Mouse (Mus musculus): ENCODE data around the gene Tnfaip2. TPM values are rescaled to one million over a fixed set of nuclear protein-coding genes. Genes with fewer than 3 reads are reported as not detected.

Gene Tnfaip2
- polyA plus RNA-seq, 1 experiment, result 16.4 TPM

DNA sequence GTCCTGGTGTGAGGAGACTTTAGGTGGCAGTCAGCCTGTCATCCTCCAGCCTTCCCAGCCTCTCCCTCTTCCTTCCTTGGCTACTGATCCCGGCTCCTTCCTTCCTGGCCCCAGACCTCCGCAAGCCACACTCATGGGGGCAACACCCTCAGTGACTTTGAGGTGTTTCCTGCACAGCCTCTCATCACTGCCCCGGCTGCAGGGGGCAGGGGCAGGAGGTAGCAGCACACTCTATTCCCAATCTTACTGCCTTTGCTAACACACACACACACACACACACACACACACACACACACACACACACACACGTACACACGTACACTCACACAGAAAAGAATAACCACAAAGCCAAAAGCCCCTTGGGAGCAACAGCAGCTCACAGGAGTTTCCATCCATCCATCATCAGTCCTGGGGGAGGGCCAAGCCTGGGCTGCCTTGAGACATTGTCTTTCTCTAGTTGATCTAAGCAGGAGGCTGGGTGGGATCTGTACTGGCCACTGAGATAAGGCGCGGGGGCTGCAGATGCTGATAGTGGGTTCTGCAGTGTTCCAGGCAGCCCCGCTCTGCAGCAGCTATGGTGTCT is 7.4 kb upstream of the Tnfaip2 start:
- Histone ChIP-seq H3K27me3 (ENCODE audit: control insufficient read depth, insufficient read depth, low read length) (no peaks in the 10 kb centered on the region), H3K36me3 (ENCODE audit: control insufficient read depth, insufficient read depth, low read length) (peaks cover 11% of the 10 kb centered on the region), H3K27ac (ENCODE audit: insufficient read depth, low read depth, low read length) (peak overlapping the region; percentile 41; the same call in 1 of the 2 replicates), H3K4me1 (ENCODE audit: control insufficient read depth, insufficient read depth, insufficient read length, low read length) (peaks cover 58% of the 10 kb centered on the region), H3K4me3 (ENCODE audit: low read depth, low read length) (no peak overlapping the region)
- WGBS, result 48% methylated on average over 8 of the region's 8 CpGs
- no peak for TF ChIP-seq POLR2A (IDR thresholded peaks at IDR 0.05; ENCODE audit: low read depth, low read length)
- no peak for TF ChIP-seq CTCF (IDR thresholded peaks at IDR 0.05; ENCODE audit: extremely low read depth, insufficient read length, insufficient replicate concordance, low read depth, low read length)

DNA sequence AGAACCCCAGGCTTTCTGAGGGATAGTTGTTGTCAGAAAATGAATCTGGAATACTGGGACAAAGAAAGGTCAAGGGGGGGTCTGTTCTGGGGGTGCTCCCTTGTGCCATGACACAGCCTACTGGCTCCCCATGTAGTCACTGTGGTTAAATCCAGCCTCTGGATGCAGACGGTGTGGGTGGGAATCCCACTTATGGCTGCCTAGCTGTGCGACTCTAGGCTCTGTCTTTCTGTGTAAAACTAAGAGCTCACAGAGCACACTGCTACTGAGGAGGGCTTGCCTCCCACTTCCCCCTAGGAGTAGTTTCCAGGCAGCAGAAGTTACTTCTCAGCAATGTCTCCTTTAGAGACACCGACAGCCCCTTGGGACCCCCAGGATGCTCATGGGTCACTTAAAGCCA is 6.1 kb upstream of the Tnfaip2 start:
- H3K27ac ChIP-seq (ENCODE audit: insufficient read depth, low read depth, low read length), result peak overlapping the region; percentile 76
- TF ChIP-seq POLR2A (IDR thresholded peaks at IDR 0.05; ENCODE audit: low read depth, low read length), result no peak
- 69% methylated on average over 3 of the region's 3 CpGs for WGBS

DNA sequence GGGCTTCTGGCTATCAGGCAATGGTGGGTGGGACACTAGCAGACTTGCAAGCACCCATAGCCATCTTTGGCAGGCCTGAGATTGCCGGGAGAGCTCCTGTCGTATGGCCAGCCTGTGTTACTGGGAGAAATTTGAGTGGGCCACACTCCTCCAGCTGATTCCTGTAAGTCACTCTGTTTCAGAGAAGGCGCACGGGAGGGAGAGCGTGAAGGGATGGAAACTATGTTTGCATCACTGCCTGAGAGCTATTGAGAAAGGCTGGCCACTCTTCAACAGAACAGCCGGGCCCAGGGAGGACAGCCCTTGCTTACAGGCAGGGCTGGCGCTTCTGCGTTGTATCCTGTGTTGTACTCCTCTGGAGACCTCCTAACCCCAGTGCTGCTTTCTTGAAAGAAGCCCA is 5.6 kb upstream of the Tnfaip2 start:
- peaks cover 48% of the 10 kb centered on the region for H3K4me1 ChIP-seq (ENCODE audit: control insufficient read depth, insufficient read depth, insufficient read length, low read length)
- TF ChIP-seq POLR2A (IDR thresholded peaks at IDR 0.05; ENCODE audit: low read depth, low read length), result no peak; the same call in 1 of the 2 replicates
- no peaks in the 10 kb centered on the region for H3K27me3 ChIP-seq (ENCODE audit: control insufficient read depth, insufficient read depth, low read length)
- 76% methylated on average over 8 of the region's 8 CpGs for WGBS
- H3K27ac ChIP-seq (ENCODE audit: insufficient read depth, low read depth, low read length), result peak overlapping the region; percentile 76
- H3K4me3 ChIP-seq (ENCODE audit: low read depth, low read length), result no peak overlapping the region
- no peaks in the 10 kb centered on the region for H3K36me3 ChIP-seq (ENCODE audit: control insufficient read depth, insufficient read depth, low read length)

More for the DNA sequence above, 6.1 kb upstream of the Tnfaip2 start:
- H3K4me3 ChIP-seq (ENCODE audit: low read depth, low read length), result no peak overlapping the region
- H3K4me1 ChIP-seq (ENCODE audit: control insufficient read depth, insufficient read depth, insufficient read length, low read length), result peaks cover 52% of the 10 kb centered on the region
- H3K36me3 ChIP-seq (ENCODE audit: control insufficient read depth, insufficient read depth, low read length), result peaks cover 3% of the 10 kb centered on the region
- no peaks in the 10 kb centered on the region for H3K27me3 ChIP-seq (ENCODE audit: control insufficient read depth, insufficient read depth, low read length)

GRCm38 (mm10) chr12:111437222-111437900 is 4.9 kb upstream of the Tnfaip2 start:
- TF ChIP-seq CTCF (IDR thresholded peaks at IDR 0.05; ENCODE audit: extremely low read depth, insufficient read length, insufficient replicate concordance, low read depth, low read length) (no peak), POLR2A (IDR thresholded peaks at IDR 0.05; ENCODE audit: low read depth, low read length) (no peak)
- peak overlapping the region; percentile 76 for H3K27ac ChIP-seq (ENCODE audit: insufficient read depth, low read depth, low read length)
- no peaks in the 10 kb centered on the region for H3K36me3 ChIP-seq (ENCODE audit: control insufficient read depth, insufficient read depth, low read length)
- no peak overlapping the region for H3K4me3 ChIP-seq (ENCODE audit: low read depth, low read length)
- 0 out of 2 replicates have a peak, but pooled peaks cover under 1% of the 10 kb centered on the region for H3K27me3 ChIP-seq (ENCODE audit: control insufficient read depth, insufficient read depth, low read length)
- 25% methylated on average over 5 of the region's 5 CpGs for WGBS
- peaks cover 45% of the 10 kb centered on the region for H3K4me1 ChIP-seq (ENCODE audit: control insufficient read depth, insufficient read depth, insufficient read length, low read length)

DNA sequence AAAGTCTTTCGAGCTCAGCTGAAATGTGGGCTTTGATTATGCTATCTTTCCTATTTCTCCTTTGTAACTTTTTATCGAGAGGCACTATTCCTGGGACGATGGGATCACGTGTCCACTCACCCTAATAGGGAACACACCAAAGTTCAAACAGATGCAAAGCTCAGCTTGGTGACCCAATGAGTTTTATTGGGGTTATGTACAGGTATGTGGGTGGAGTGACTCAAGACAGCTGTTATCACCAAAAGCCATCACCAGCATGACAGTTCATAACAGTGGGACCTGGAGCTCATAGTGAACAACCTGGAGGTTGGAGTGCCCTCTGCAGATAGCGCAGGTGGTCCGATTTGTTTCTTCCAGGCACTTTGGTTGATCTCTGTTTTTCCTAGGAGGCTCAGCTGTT is 3.4 kb upstream of the Tnfaip2 start:
- Histone ChIP-seq H3K4me3 (ENCODE audit: low read depth, low read length) (no peak overlapping the region), H3K36me3 (ENCODE audit: control insufficient read depth, insufficient read depth, low read length) (no peaks in the 10 kb centered on the region), H3K27me3 (ENCODE audit: control insufficient read depth, insufficient read depth, low read length) (peaks cover 15% of the 10 kb centered on the region; the same call in 1 of the 2 replicates), H3K4me1 (ENCODE audit: control insufficient read depth, insufficient read depth, insufficient read length, low read length) (peaks cover 42% of the 10 kb centered on the region), H3K27ac (ENCODE audit: insufficient read depth, low read depth, low read length) (peak overlapping the region; percentile 80)
- 41% methylated on average over 6 of the region's 6 CpGs for WGBS
- TF ChIP-seq POLR2A (IDR thresholded peaks at IDR 0.05; ENCODE audit: low read depth, low read length) (no peak), CTCF (IDR thresholded peaks at IDR 0.05; ENCODE audit: extremely low read depth, insufficient read length, insufficient replicate concordance, low read depth, low read length) (no peak)

- Histone ChIP-seq H3K4me1 (ENCODE audit: control insufficient read depth, insufficient read depth, insufficient read length, low read length) (peaks cover 42% of the 10 kb centered on the region), H3K27me3 (ENCODE audit: control insufficient read depth, insufficient read depth, low read length) (peaks cover 30% of the 10 kb centered on the region), H3K27ac (ENCODE audit: insufficient read depth, low read depth, low read length) (no peak overlapping the region), H3K36me3 (ENCODE audit: control insufficient read depth, insufficient read depth, low read length) (no peaks in the 10 kb centered on the region), H3K4me3 (ENCODE audit: low read depth, low read length) (no peak overlapping the region)
- 77% methylated on average over 9 of the region's 9 CpGs for WGBS
- TF ChIP-seq POLR2A (IDR thresholded peaks at IDR 0.05; ENCODE audit: low read depth, low read length) (no peak), CTCF (IDR thresholded peaks at IDR 0.05; ENCODE audit: extremely low read depth, insufficient read length, insufficient replicate concordance, low read depth, low read length) (no peak)
These were observed 1.4 kb upstream of the Tnfaip2 start for GRCm38 (mm10) chr12:111440701-111441373.

DNA sequence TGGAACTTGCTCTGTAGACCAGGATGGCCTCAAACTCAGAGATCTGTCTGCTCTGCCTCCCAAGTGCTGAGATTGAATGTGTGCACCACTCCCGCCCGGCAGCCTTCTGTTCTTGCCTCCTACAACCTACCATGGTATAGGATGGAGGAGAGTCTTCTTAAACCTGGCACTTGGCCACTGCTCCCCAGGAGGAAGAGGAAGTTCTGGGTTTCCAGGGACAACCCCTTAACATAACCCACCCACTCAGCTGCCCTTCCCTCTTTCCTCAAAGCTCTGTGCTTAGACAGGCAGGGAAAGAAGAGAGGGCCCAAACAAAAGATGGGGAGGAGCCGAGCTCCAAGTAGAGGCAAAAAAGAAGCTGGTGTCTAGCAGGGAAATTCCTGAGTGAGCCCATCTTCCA is 746 bp upstream of the Tnfaip2 start:
- no peak for TF ChIP-seq CTCF (IDR thresholded peaks at IDR 0.05; ENCODE audit: extremely low read depth, insufficient read length, insufficient replicate concordance, low read depth, low read length)
- no peaks in the 10 kb centered on the region for H3K36me3 ChIP-seq (ENCODE audit: control insufficient read depth, insufficient read depth, low read length)
- H3K27ac ChIP-seq (ENCODE audit: insufficient read depth, low read depth, low read length), result no peak overlapping the region; the same call in 1 of the 2 replicates
- WGBS, result 64% methylated on average over 3 of the region's 3 CpGs
- no peak overlapping the region for H3K4me3 ChIP-seq (ENCODE audit: low read depth, low read length)
- H3K4me1 ChIP-seq (ENCODE audit: control insufficient read depth, insufficient read depth, insufficient read length, low read length), result peaks cover 40% of the 10 kb centered on the region
- H3K27me3 ChIP-seq (ENCODE audit: control insufficient read depth, insufficient read depth, low read length), result peaks cover 36% of the 10 kb centered on the region

Measured in small intestine, adult 2 months (tissue).